Mouse (Mus musculus) lung, adult 2 months (tissue): ENCODE data around the gene Pnldc1.

Source experiments
- CTCF ChIP-seq: fragments of 200-500 bp; IDR thresholded peaks from 2 replicates; pipeline ENCODE4 v1.5.1; 2011; ENCODE audit warnings: mild to moderate bottlenecking, low read length, control low read depth; ENCODE audit not compliant: insufficient read depth
- POLR2A ChIP-seq: fragments of 200-500 bp; IDR thresholded peaks from 2 replicates; pipeline ENCODE4 v1.6.1; 2011; ENCODE audit warnings: low read depth, mild to moderate bottlenecking, control low read depth, low read length, borderline replicate concordance; ENCODE audit errors: extremely low read depth

GRCm38 (mm10) chr17:12921073-12921472 lies 11.0 kb upstream of the Pnldc1 start:
- TF ChIP-seq CTCF (no peak), POLR2A (no peak)
